Mouse (Mus musculus) kidney, postnatal 4 days (tissue): ENCODE results near the gene Ferd3l.
A peak's percentile ranks its signal among the peaks of the same experiment; 100 is the strongest.

Experiments
- DNase-seq, 2 experiments: peaks; one replicate each; pipeline ENCODE4 v3.0.0; 2021; ENCODE audit warnings: mixed read lengths in 2 of 2

Gene Ferd3l

DNA sequence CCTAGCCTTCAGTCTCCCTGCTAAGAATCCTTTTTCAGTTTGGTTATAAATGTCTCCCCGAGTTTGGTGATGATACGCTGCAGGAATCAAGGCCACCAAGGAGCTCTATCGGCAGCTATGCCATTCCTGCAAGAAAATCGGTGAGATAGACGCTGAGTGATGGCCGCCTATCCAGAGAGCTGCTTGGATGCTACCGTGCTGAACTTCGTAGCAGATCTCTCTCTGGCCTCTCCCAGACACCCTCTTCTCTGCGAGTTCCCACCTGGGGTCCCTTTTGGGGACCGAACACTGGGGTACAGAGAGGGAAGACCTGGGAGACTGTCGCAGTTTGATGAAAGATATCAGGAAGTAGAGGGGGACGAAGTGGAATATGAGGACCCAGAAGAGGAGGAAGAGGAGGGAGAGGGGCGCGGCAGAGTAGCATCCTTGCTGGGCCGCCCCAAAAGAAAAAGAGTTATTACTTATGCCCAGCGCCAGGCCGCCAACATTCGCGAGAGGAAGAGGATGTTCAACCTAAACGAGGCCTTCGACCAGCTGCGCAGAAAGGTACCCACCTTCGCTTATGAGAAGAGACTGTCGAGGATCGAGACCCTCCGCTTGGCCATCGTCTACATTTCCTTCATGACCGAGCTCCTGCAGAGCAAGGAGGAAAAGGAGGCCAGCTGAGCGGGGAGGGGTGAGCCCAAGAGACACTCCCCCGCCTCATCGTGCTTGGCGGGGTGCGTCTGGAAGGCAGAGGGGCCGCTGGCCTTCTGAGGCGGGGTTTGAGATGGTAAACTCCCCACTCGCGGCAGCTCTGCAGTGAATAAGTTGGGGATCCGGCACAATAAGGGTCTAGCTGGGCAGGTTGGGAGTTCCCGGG lies at the start of gene Ferd3l:
Gene Ferd3l, plus strand, starts transcription at position 95 of the 862 bp plus-strand sequence.
- peak in 1 of 2 experiments; percentile 1 for DNase-seq

GRCm38 (mm10) chr12:33893956-33894355 lies 34.3 kb upstream of the Ferd3l start:
- DNase-seq: peak; percentile 1 to 4

- DNase-seq: no peak
Measured at GRCm38 (mm10) chr12:33894621-33895020, 33.6 kb upstream of the Ferd3l start.

DNA sequence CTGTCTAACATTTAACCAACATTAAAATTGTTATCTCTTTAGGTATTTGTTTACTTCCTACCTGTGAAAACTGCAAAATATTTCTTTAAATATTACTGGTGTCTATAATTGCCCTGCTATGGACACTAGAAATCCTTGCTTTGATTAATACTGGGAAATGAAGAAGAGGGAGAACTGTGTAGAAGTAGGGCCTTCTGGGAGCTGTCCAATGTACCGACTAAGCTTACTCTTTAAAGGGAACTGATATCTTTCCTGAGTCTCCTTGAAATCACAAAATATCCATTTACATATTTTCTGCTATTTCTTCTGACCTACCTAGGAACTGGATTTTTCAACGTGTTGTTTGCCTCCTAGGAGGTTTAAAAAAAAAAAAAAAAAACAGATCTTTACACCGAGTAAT lies 1.5 kb upstream of the Ferd3l start:
- peak; percentile 6 to 10 for DNase-seq

DNA sequence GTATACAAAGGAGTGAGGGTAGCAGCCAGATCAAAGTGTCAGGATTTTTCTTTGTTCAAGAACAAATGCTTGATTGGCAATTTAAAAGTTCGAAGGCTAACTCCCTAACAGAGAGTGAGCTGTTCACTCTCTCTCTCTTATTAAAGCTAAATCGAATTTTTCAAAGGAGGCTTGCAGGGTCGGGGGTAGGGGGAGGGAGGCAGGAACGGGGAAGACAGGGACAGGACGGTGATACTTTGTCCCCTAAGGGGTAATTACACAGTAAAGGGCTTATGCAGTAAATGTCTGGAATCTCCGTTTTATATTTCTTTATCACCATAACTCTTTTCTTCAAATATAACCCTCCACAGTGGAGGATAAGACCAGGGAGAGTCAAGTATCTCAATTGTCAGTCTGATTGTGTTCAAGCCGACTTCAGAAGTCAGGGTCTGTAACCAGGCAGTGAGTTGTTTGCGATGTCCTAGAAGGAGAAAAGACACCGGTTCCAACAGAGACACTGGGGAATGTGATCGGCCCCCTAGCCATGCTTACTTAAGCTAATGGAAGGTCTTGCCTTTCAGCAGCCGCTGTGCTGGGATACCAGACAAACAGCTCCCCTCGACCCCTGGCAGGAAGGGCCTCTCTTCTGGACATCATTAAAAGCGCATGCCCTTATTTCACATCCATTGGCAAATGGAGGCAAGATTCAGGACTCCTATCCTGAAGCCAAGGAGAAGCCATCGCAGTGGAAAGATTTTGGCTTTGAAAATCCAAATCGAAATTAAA lies 709 bp upstream of the Ferd3l start:
- DNase-seq: no peak

DNA sequence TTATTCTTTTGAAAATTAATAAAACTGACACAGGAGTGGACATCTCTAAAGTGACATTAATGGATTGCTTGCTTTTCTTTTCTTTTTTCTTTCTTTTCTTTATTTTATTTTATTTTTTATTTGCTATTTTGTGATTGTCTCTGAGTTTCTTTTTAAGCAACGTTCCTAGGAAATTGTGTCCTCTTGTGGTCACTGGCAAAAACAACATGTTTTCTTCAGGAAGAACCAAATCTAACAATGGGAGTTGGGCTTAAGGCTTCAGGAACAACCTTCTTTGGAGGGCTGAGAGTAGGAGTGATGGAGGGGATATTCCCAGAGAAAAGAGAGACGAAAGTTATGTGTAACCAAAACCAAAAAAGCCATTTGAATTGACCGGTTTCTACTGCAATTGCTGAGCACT lies 24.6 kb downstream of the Ferd3l start:
- no peak for DNase-seq

DNA sequence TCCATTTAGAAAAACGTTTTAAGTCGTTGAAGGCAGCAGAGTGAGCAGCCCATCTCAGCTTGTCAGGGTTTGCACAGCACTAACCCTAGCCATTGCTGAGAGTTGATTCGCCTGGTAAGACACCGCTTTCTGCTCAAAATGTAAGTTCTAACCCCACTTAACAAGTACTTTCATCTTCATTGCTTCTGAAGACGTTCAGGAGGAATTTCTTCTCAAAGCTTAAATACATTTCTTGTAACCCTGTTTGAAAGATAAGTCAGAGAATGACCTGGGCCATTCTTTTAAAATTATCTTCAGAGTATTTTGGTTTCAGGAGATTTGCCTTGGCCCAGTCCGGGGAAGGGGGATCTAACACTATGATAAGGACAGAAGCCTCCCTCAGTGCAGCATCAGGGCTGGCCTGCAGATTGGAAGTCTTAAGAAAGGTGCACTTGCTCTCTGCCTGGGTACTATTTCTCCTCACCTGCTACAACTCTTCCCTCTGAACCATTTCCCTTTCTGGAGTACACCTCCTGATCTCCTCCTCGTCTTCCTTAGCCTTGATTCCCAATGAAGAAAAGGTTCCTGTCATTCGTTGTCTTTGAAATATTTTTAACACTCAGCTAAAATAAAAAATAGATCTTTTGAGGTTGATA lies 26.8 kb downstream of the Ferd3l start:
- no peak for DNase-seq

- peak; percentile 36 to 46 for DNase-seq
Measured at GRCm38 (mm10) chr12:33955606-33956295, 27.5 kb downstream of the Ferd3l start.

DNA sequence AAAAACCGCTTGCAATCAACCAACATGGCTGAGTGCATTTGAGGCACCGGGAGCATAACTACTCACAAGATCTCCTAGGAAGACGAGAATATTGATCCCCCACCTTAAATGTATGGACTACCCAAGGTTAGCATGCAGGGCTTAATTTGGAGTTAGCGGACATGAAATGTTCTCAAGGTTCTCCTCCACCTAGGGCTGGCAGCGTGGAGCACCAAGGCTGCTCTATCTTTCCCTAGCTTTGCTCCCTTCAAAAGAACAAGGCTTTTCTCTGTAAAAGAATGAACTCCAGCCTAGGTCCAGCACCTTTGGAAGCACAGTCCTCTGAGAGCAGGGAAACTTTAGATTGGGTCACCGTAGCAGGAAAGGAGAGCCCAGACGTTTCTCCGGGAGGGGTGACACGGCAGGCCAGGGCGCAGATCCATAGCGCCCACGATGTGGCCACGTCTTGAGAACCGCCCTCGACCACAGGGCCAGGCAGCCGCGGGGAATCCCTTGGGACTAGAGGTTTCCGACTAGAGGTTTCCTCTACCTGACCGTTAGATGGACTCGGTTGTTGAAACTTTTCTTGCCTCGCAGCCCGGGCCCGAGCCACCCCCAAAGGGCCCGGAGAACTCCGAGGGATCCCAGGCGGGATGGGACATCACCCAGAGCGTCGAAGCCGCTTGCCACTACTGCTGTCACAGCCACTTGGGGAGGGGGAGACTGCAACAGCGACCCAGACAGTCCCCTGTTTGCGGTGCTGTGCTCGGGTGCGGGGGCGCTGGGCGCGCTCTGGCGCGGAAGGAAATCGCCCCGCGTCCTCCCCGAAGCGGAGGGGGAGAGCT lies 28.6 kb downstream of the Ferd3l start:
- peak in 1 of 2 experiments; percentile 38 for DNase-seq

GRCm38 (mm10) chr12:33957400-33958240 lies 29.4 kb downstream of the Ferd3l start, which contains the start of gene Twist1:
Twist1 (plus strand) TSS chr12:33957671.
- DNase-seq: peak; percentile 77 to 82

GRCm38 (mm10) chr12:33958241-33959194 lies 30.3 kb downstream of the Ferd3l start:
- peak; percentile 37 to 60 for DNase-seq

- no peak for DNase-seq
Measured at GRCm38 (mm10) chr12:33959206-33959605, 31.0 kb downstream of the Ferd3l start.

GRCm38 (mm10) chr12:33959846-33960245 lies 31.6 kb downstream of the Ferd3l start:
- no peak for DNase-seq

GRCm38 (mm10) chr12:33961013-33961412 lies 32.8 kb downstream of the Ferd3l start:
- DNase-seq: no peak

DNA sequence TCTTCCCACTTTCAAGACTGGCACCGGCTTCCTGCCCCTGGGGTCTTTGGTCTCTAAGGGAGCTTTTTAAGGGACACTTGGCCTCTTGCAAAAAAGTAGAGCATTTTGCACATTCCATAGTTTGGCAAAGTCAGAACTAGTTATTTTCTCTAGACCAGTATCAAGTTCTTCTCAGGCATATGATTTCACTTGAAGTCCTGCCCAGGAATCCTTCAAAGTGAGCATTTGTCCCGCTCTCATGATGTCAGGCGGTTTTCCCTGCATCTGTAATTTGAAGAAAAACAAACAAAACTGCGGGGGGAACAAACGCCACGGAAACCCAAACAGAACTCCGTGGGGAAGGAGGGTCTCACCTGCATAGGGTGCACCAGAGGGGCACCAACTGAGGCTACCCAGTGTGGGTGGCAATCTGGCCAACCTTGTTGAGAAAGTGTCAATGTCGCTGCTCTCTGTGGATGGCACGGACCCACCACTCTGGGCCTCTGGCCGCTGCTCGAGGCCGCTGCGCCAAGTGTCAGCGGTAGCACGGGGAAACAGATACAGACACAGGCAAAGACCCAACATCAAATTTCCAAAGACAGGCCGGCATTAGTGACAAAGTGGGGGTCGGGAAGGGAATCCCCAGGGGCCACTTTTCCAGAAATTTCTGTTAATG lies 34.0 kb downstream of the Ferd3l start:
- peak in 1 of 2 experiments; percentile 14 for DNase-seq

- no peak for DNase-seq
Measured at GRCm38 (mm10) chr12:33962773-33963130, 34.5 kb downstream of the Ferd3l start.

GRCm38 (mm10) chr12:33963671-33964369 lies 35.6 kb downstream of the Ferd3l start:
- DNase-seq: no peak

DNA sequence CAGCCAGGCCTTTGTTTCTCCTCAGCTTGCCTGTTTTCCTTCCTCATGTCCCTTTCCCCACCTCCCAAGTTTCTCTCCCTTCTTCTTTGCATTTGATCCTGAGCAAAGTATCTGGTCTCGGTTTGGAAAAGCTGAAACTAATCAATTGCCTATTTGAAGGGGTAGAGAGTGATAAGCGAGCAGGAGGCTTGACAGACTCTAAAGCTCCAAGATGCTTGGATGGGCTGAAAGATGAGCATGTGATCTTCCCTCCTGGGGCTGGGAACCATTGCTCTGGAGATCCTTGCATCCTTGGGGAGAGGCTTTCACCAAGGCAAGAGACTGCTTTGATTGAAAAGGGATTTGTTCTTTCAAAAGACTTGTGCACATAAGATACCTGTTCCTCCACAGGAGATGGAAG lies 36.2 kb downstream of the Ferd3l start:
- DNase-seq: no peak
